Mouse (Mus musculus) liver, embryonic 14.5 days (tissue): ENCODE results near the gene Prdm16. TPM values are rescaled to one million over a fixed set of nuclear protein-coding genes. Genes with fewer than 3 reads are reported as not detected.

ENCODE experiments used
- ATAC-seq: fragments of 200-750 bp; cut with Nextera tagmentation; 2 replicates; pipeline ENCODE4 v1.8.0; 2017; ENCODE audit warnings: moderate number of reproducible peaks, mild to moderate bottlenecking, moderate library complexity; ENCODE audit not compliant: insufficient read depth
- DNase-seq, 3 experiments: peaks; one replicate each; pipeline ENCODE4 v3.0.0-alpha.2; 2012 to 2013; ENCODE audit warnings: low read depth in 3 of 3, low spot score in 3 of 3
- H3K27ac ChIP-seq: fragments of 300-500 bp; sonication (generic); 2 replicates; pipeline ENCODE4 v1.5.1; 2014; ENCODE audit warnings: moderate library complexity, mild to moderate bottlenecking, control low read depth, inconsistent platforms
- H3K27me3 ChIP-seq: fragments of 300-500 bp; sonication (generic); 2 replicates; pipeline ENCODE4 v1.6.1; 2014; ENCODE audit warnings: mild to moderate bottlenecking, low read length, moderate library complexity; ENCODE audit not compliant: control insufficient read depth, insufficient read depth
- H3K36me3 ChIP-seq: fragments of 300-500 bp; sonication (generic); replicated peaks from 2 replicates; pipeline ENCODE4 v1.6.1; 2014; ENCODE audit warnings: low read depth; ENCODE audit not compliant: control insufficient read depth, insufficient read depth
- H3K4me1 ChIP-seq, 2 experiments: fragments of 200-500 bp in 1 of 2; fragments of 300-500 bp in 1 of 2; sonication (generic) in 1 of 2; replicated peaks; 2 replicates each; pipeline ENCODE4 v1.6.1; 2012 to 2014; ENCODE audit warnings: antibody characterized with exemption in 1 of 2, inconsistent platforms in 1 of 2, low read length in 1 of 2; ENCODE audit not compliant: control insufficient read depth in 2 of 2, insufficient read depth in 2 of 2
- H3K4me2 ChIP-seq: fragments of 300-500 bp; sonication (generic); 2 replicates; pipeline ENCODE4 v1.6.1; 2014; ENCODE audit warnings: low read depth, mild to moderate bottlenecking, control low read depth, moderate library complexity
- H3K4me3 ChIP-seq, 2 experiments: fragments of 200-500 bp in 1 of 2; fragments of 300-500 bp in 1 of 2; sonication (generic) in 1 of 2; 2 replicates each; pipeline ENCODE4 v1.5.1; 2012 to 2014; ENCODE audit warnings: low read depth in 2 of 2, low read length in 2 of 2, mild to moderate bottlenecking in 2 of 2, control low read depth in 1 of 2, inconsistent platforms in 1 of 2, moderate library complexity in 1 of 2; ENCODE audit not compliant: insufficient read depth in 1 of 2
- H3K9ac ChIP-seq: fragments of 300-500 bp; sonication (generic); replicated peaks from 2 replicates; pipeline ENCODE4 v1.6.1; 2014; ENCODE audit warnings: mild to moderate bottlenecking, control low read depth, moderate library complexity
- H3K9me3 ChIP-seq: fragments of 300-500 bp; sonication (generic); 2 replicates; pipeline ENCODE4 v1.6.1; 2016; ENCODE audit warnings: low read length, mixed read lengths; ENCODE audit not compliant: control insufficient read depth
- CTCF ChIP-seq: IDR thresholded peaks from 2 replicates; pipeline ENCODE4 v1.5.1; 2016; ENCODE audit warnings: antibody characterized with exemption, low read depth, control low read depth
- EP300 ChIP-seq: IDR thresholded peaks from 2 replicates; pipeline ENCODE4 v1.6.1; 2016; ENCODE audit warnings: antibody characterized with exemption, low read depth
- WGBS: fragments of 180-500 bp; shearing (Covaris S2); extraction: QIAGEN DNeasy Blood & Tissue Kit; methylation state at CpG from one replicate; pipeline ENCODE4 v1.1.7; 2014; ENCODE audit not compliant: insufficient replicate concordance; 5-methylcytosine and 5-hydroxymethylcytosine counted together
- polyA plus RNA-seq, 2 experiments: library from polyadenylated mRNA; depleted of rRNA in 1 of 2; stranded (reverse) in 1 of 2; unstranded in 1 of 2; fragments of >200 nt; fragmentation: Nextera tagmentation in 1 of 2; extraction: Ambion mirVana in 1 of 2; gene quantifications; 2 replicates each; pipeline versions ENCODE4 v1.2.1 to v1.2.3; 2012 to 2014

Prdm16 gene
- polyA plus RNA-seq, 2 experiments = 0.70 to 0.86 TPM

- no peak overlapping the region for H3K9ac ChIP-seq
- H3K36me3 ChIP-seq = no peaks in the 10 kb centered on the region
- DNase-seq = peak; percentile 26 to 41 (median 32)
- no peak overlapping the region for H3K4me3 ChIP-seq
- no peaks in the 10 kb centered on the region for H3K9me3 ChIP-seq
- WGBS = 39% methylated on average over 25 of the region's 25 CpGs
- H3K27me3 ChIP-seq = no peaks in the 10 kb centered on the region
- ATAC-seq = peak; percentile 90
- H3K27ac ChIP-seq = no peak overlapping the region
- TF ChIP-seq EP300 = peak; percentile 50; the same call in 1 of the 2 replicates
- no peak for TF ChIP-seq CTCF
- peak overlapping the region; percentile 19 for H3K4me2 ChIP-seq
- peaks cover 10 to 15% of the 10 kb centered on the region in 2 experiments for H3K4me1 ChIP-seq
These were observed 32.8 kb downstream of the Prdm16 start for GRCm38 (mm10) chr4:154603663-154604441.

GRCm38 (mm10) chr4:154602409-154602808, 34.3 kb downstream of the Prdm16 start:
- Histone ChIP-seq H3K9me3 (no peaks in the 10 kb centered on the region), H3K4me1 (peaks cover 11 to 17% of the 10 kb centered on the region in 2 experiments), H3K27ac (no peak overlapping the region), H3K27me3 (no peaks in the 10 kb centered on the region), H3K36me3 (no peaks in the 10 kb centered on the region), H3K4me2 (no peak overlapping the region), H3K9ac (no peak overlapping the region), H3K4me3 (no peak overlapping the region)
- DNase-seq (no peak), ATAC-seq (no peak)
- TF ChIP-seq CTCF (no peak), EP300 (no peak)
- WGBS = 67% methylated on average over 10 of the region's 10 CpGs

GRCm38 (mm10) chr4:154601006-154601405, 35.7 kb downstream of the Prdm16 start:
- no peaks in the 10 kb centered on the region for H3K36me3 ChIP-seq
- WGBS = 57% methylated on average over 3 of the region's 3 CpGs
- H3K4me2 ChIP-seq = no peak overlapping the region
- TF ChIP-seq CTCF = no peak
- TF ChIP-seq EP300 = no peak
- ATAC-seq (no peak), DNase-seq (no peak)
- H3K4me3 ChIP-seq = no peak overlapping the region
- H3K9ac ChIP-seq = no peak overlapping the region
- H3K4me1 ChIP-seq = peaks cover 19 to 23% of the 10 kb centered on the region in 2 experiments
- H3K27ac ChIP-seq = no peak overlapping the region
- no peaks in the 10 kb centered on the region for H3K9me3 ChIP-seq
- no peaks in the 10 kb centered on the region for H3K27me3 ChIP-seq

- Histone ChIP-seq H3K9me3 (no peaks in the 10 kb centered on the region), H3K27me3 (no peaks in the 10 kb centered on the region), H3K4me1 (peaks cover 19 to 23% of the 10 kb centered on the region in 2 experiments), H3K9ac (no peak overlapping the region), H3K27ac (no peak overlapping the region), H3K36me3 (no peaks in the 10 kb centered on the region), H3K4me3 (no peak overlapping the region), H3K4me2 (no peak overlapping the region)
- ATAC-seq = no peak
- TF ChIP-seq EP300 = no peak
- no peak for TF ChIP-seq CTCF
- DNase-seq = no peak
- 56% methylated on average over 10 of the region's 10 CpGs for WGBS
These were observed 36.7 kb downstream of the Prdm16 start for GRCm38 (mm10) chr4:154599977-154600376.

GRCm38 (mm10) chr4:154598357-154598756, 38.3 kb downstream of the Prdm16 start:
- Histone ChIP-seq H3K36me3 (no peaks in the 10 kb centered on the region), H3K4me2 (no peak overlapping the region), H3K9ac (no peak overlapping the region), H3K4me3 (no peak overlapping the region), H3K27ac (no peak overlapping the region), H3K27me3 (no peaks in the 10 kb centered on the region), H3K4me1 (peaks cover 9% of the 10 kb centered on the region in 2 experiments), H3K9me3 (no peaks in the 10 kb centered on the region)
- WGBS = 60% methylated on average over 7 of the region's 7 CpGs
- DNase-seq = no peak
- ATAC-seq = no peak
- TF ChIP-seq CTCF (no peak), EP300 (no peak)
